In the genomic region with DNA sequence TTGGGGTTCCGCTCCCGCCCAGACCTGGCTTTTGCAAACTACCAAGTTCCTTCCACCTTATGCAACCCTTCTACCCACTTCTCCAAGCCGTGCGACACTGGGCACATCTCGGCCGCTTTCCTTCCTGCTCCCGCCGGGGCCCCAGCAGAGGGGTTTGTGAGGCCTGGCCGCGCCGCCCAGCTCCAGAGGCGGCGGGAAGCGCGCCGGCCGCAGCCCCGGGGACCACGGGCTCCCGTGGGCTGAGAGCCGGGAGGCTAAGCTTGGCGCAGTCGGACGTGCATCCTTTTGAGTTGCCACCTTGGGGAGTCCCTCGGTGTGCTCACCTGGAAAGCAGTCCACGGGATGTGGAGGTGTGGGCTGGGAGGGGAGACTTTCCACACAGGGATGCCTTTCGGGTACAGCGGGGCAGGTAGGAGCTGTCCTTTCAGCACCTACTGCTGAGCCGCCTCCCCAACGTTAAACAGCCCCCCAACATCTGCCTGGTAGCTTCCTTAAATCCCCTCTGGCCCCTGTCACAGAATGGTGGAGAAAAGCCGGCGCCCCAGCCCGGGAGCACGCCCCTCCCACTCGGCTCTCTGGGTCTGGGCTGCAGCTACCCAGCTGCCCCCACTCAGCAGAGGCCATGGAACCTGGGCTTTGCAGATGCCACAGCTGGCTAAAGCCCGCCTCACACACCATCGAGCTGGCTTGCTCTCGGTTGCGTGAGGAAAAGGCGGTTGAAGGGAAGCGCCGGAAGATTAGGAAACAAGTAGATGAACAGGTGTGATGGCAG, we compare ENCODE assay signal across 8 mouse cellular contexts. TPM values are rescaled to one million over a fixed set of nuclear protein-coding genes. Genes with fewer than 3 reads are reported as not detected.
DNase-seq lines count a peak whose midpoint lies in the region; ATAC-seq and TF ChIP-seq lines count a peak whose summit lies in the region.

Gene Hmgn2 (minus strand): TSS at position 501 of the 772 bp plus-strand sequence.

- peaks cover 2 to 18% of the 10 kb centered on the region in 2 experiments; a peak in 2 of 4 replicates for H3K4me1 ChIP-seq in ES-E14 (ENCODE audit: control insufficient read depth in 2 of 2, insufficient read depth in 2 of 2, low read length in 2 of 2, poor library complexity in 1 of 2)
- peaks cover 29% of the 10 kb centered on the region for H3K4me1 ChIP-seq in forebrain, postnatal 0 days (ENCODE audit: insufficient read depth)
- H3K4me1 ChIP-seq in hindbrain, embryonic 11.5 days (replicated peaks; ENCODE audit: control insufficient read depth, insufficient read depth, low read length) = peaks cover 6% of the 10 kb centered on the region; the same call in 1 of the 2 replicates

- H3K4me3 ChIP-seq in ES-E14 (ENCODE audit: insufficient read depth in 1 of 2, low read depth in 1 of 2, low read length in 2 of 2, poor library complexity in 1 of 2, severe bottlenecking in 1 of 2) = peak within 1 kb of the TSS; percentile 76 to 92
- H3K4me3 ChIP-seq in forebrain, postnatal 0 days (ENCODE audit: low read depth, low read length) = peak within 1 kb of the TSS; percentile 86
- H3K4me3 ChIP-seq in hindbrain, embryonic 11.5 days (ENCODE audit: low read depth, low read length) = peak within 1 kb of the TSS; percentile 76

- H3K27me3 ChIP-seq in forebrain, postnatal 0 days (ENCODE audit: insufficient read depth, low read length) = no peaks in the 10 kb centered on the region
- no peaks in the 10 kb centered on the region for H3K27me3 ChIP-seq in hindbrain, embryonic 11.5 days (ENCODE audit: control insufficient read depth, insufficient read depth, low read length)

- H3K9me3 ChIP-seq in ES-E14 (ENCODE audit: control insufficient read depth, insufficient read depth, low read depth, low read length) = no peaks in the 10 kb centered on the region
- H3K9me3 ChIP-seq in forebrain, postnatal 0 days (ENCODE audit: low read length) = no peaks in the 10 kb centered on the region
- no peaks in the 10 kb centered on the region for H3K9me3 ChIP-seq in hindbrain, embryonic 11.5 days (ENCODE audit: control insufficient read depth, low read length)

- TF ChIP-seq CTCF in forebrain, postnatal 0 days (IDR thresholded peaks at IDR 0.05; ENCODE audit: low read depth) = 0 out of 2 replicates have a peak, but pooled peaks have one; percentile 28

- under 1% methylated on average over 40 of the region's 42 CpGs for WGBS in forebrain, postnatal 0 days
- WGBS in hindbrain, embryonic 11.5 days = under 1% methylated on average over 42 of the region's 42 CpGs

- H3K9ac ChIP-seq in ES-E14 (ENCODE audit: insufficient read depth, low read depth, low read length, poor library complexity, severe bottlenecking) = peak within 1 kb of the TSS; percentile 99
- peak within 1 kb of the TSS; percentile 99 for H3K9ac ChIP-seq in forebrain, postnatal 0 days
- peak within 1 kb of the TSS; percentile 93 for H3K9ac ChIP-seq in hindbrain, embryonic 11.5 days (ENCODE audit: low read depth, low read length)

- peak within 1 kb of the TSS; percentile 99 for H3K4me2 ChIP-seq in forebrain, postnatal 0 days (ENCODE audit: low read depth)
- peak within 1 kb of the TSS; percentile 90 for H3K4me2 ChIP-seq in hindbrain, embryonic 11.5 days (replicated peaks; ENCODE audit: low read depth, low read length)

- peak within 1 kb of the TSS; percentile 100 for H3K27ac ChIP-seq in ES-E14 (ENCODE audit: insufficient read depth, low read depth, low read length, poor library complexity, severe bottlenecking)
- H3K27ac ChIP-seq in forebrain, postnatal 0 days (ENCODE audit: low read depth, low read length) = peak within 1 kb of the TSS; percentile 99
- H3K27ac ChIP-seq in hindbrain, embryonic 11.5 days (ENCODE audit: low read depth, low read length) = peak within 1 kb of the TSS; percentile 99

- DNase-seq in ES-E14 (ENCODE audit: low read depth, low spot score) = no peak
- DNase-seq in cerebellum, adult 11 months = peak; percentile 45
- peak; percentile 56 for DNase-seq in forebrain, postnatal 0 days
- peak; percentile 65 for DNase-seq in hindbrain, embryonic 11.5 days (ENCODE audit: low spot score)
- DNase-seq in layer of hippocampus, postnatal 14 days (ENCODE audit: low spot score in 2 of 2) = peak; percentile 28 to 40
- peak; percentile 18 for DNase-seq in lung, postnatal 25 days (ENCODE audit: low spot score)
- DNase-seq in retina, embryonic 14.5 days (ENCODE audit: low spot score) = peak; percentile 67
- DNase-seq in urinary bladder, adult 2 months (ENCODE audit: low spot score) = peak; percentile 27

- peaks cover 23% of the 10 kb centered on the region for H3K36me3 ChIP-seq in ES-E14 (ENCODE audit: control insufficient read depth, insufficient read depth, low read length, poor library complexity, severe bottlenecking)
- peaks cover 22% of the 10 kb centered on the region for H3K36me3 ChIP-seq in forebrain, postnatal 0 days (ENCODE audit: insufficient read depth)
- no peaks in the 10 kb centered on the region for H3K36me3 ChIP-seq in hindbrain, embryonic 11.5 days (ENCODE audit: control insufficient read depth, insufficient read depth, low read length)

- in situ Hi-C loops in ES-E14 (cut with MboI; ENCODE audit: low sequenced_read_pairs in 2 of 2, unreplicated experiment in 2 of 2) = no loop called here

- peak; percentile 52 for ATAC-seq in forebrain, postnatal 0 days
- peak; percentile 71 for ATAC-seq in hindbrain, embryonic 11.5 days (ENCODE audit: low FRiP score)

TF ChIP-seq in ES-E14, 5 proteins besides CTCF, POLR2A, EP300 and RAD21:
- TF ChIP-seq MAFK (IDR thresholded peaks at IDR 0.05; ENCODE audit: insufficient read depth, low read depth, low read length) (no peak), ZC3H11A (IDR thresholded peaks at IDR 0.05; ENCODE audit: borderline replicate concordance, low read depth, low read length) (no peak), ZNF384 (IDR thresholded peaks at IDR 0.05; ENCODE audit: low read depth, low read length) (no peak), HCFC1 (IDR thresholded peaks at IDR 0.05; ENCODE audit: borderline replicate concordance, insufficient read depth, low read length) (no peak), CHD2 (IDR thresholded peaks at IDR 0.05; ENCODE audit: low read depth, low read length) (no peak)
TF ChIP-seq in ES-E14: peak in this region for 0.

RNA-seq across cellular contexts. Expression of gene Hmgn2, which starts in this region (rescaled TPM):
- total RNA-seq in ES-E14 (2012; rRNA removed) = 196 and 205 TPM in 2 replicates
- 377 and 408 TPM in 2 replicates for total RNA-seq in forebrain, postnatal 0 days (2014; rRNA removed)
- 1,226 and 1,340 TPM in 2 replicates for polyA plus RNA-seq in forebrain, postnatal 0 days (2015; fragmentation: Nextera tagmentation; extraction: Ambion mirVana)
- 3,330 and 3,354 TPM in 2 replicates for polyA plus RNA-seq in hindbrain, embryonic 11.5 days (2014; fragmentation: Nextera tagmentation; extraction: Ambion mirVana)
- total RNA-seq in layer of hippocampus, postnatal 14 days (2021) = 100 to 1,000 TPM; 153 to 159 TPM
- 131 and 148 TPM in 2 replicates for polyA plus RNA-seq in urinary bladder, adult 2 months (2012; rRNA removed)
